24 mouse cellular contexts compared by ENCODE assay signal in the genomic region with DNA sequence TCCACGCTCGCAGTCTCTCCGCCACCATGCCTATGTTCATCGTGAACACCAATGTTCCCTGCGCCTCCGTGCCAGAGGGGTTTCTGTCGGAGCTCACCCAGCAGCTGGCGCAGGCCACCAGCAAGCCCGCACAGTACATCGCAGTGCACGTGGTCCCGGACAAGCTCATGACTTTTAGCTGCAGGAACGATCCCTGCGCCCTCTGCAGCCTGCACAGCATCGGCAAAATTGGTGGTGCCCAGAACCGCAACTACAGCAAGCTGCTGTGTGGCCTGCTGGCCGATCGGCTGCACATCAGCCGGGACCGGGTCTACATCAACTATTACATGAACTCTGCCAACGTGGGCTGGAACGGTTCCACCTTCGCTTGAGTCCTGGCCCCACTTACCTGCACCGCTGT. TPM values are rescaled to one million over a fixed set of nuclear protein-coding genes. Genes with fewer than 3 reads are reported as not detected.
A peak's percentile ranks its signal among the peaks of the same experiment; 100 is the strongest.
DNase-seq lines count a peak whose midpoint lies in the region; ATAC-seq lines count a peak whose summit lies in the region.
"Not testable (repeated sequence)": the region's sequence is repeated elsewhere in the genome, so short reads cannot be mapped to it uniquely, and the experiment has no call there.
"Had no signal": no experiment of that assay in that cellular context is flagged by ENCODE, and none has a peak within 500 bp of the region (broad histone marks: within the 10 kb centered on the region; RNA-seq: fewer than 3 reads in every experiment).

No protein-coding gene starts in this region.

- peak overlapping the region; percentile 32 to 42; a peak in 2 of 4 replicates for H3K4me3 ChIP-seq in ES-E14 (ENCODE audit: insufficient read depth in 1 of 2, low read depth in 1 of 2, low read length in 2 of 2, poor library complexity in 1 of 2, severe bottlenecking in 1 of 2)
- H3K4me3 ChIP-seq in embryonic facial prominence, embryonic 10.5 days; forebrain, embryonic 14.5 days (ENCODE audit: low read depth, low read length); heart, embryonic 15.5 days; limb, embryonic 13.5 days; midbrain, embryonic 14.5 days (replicated peaks; ENCODE audit: low read depth, low read length); stomach, embryonic 16.5 days (replicated peaks; ENCODE audit: low read length): not testable (repeated sequence)
- H3K4me3 ChIP-seq in hindbrain, embryonic 16.5 days (ENCODE audit: low read length) = peak overlapping the region; percentile 2; the same call in 1 of the 2 replicates

- DNase-seq in ES-E14 (ENCODE audit: low read depth, low spot score); forebrain, embryonic 14.5 days (ENCODE audit: low spot score): not testable (repeated sequence)
- DNase-seq in embryonic facial prominence, embryonic 10.5 days (ENCODE audit: low spot score) = peak; percentile 22
- peak; percentile 0 for DNase-seq in midbrain, embryonic 14.5 days

- not testable (repeated sequence) for H3K9me3 ChIP-seq in ES-E14 (ENCODE audit: control insufficient read depth, insufficient read depth, low read depth, low read length); embryonic facial prominence, embryonic 10.5 days; forebrain, embryonic 14.5 days (replicated peaks; ENCODE audit: control insufficient read depth, low read length); heart, embryonic 15.5 days (replicated peaks); hindbrain, embryonic 16.5 days (ENCODE audit: control insufficient read depth, low read length); limb, embryonic 13.5 days; midbrain, embryonic 14.5 days (ENCODE audit: control insufficient read depth, low read length); stomach, embryonic 16.5 days (replicated peaks; ENCODE audit: control insufficient read depth, low read length)

- H3K9ac ChIP-seq in ES-E14 (ENCODE audit: insufficient read depth, low read depth, low read length, poor library complexity, severe bottlenecking) = peak overlapping the region; percentile 44; the same call in 1 of the 2 replicates
- H3K9ac ChIP-seq in forebrain, embryonic 14.5 days (ENCODE audit: low read length); heart, embryonic 15.5 days; hindbrain, embryonic 16.5 days (ENCODE audit: low read depth, low read length); limb, embryonic 13.5 days; midbrain, embryonic 14.5 days (replicated peaks; ENCODE audit: low read length); stomach, embryonic 16.5 days (ENCODE audit: low read length): not testable (repeated sequence)

- H3K4me1 ChIP-seq in ES-E14 (ENCODE audit: control insufficient read depth in 2 of 2, insufficient read depth in 2 of 2, low read length in 2 of 2, poor library complexity in 1 of 2); embryonic facial prominence, embryonic 10.5 days; forebrain, embryonic 14.5 days (ENCODE audit: control insufficient read depth, insufficient read depth, low read length); heart, embryonic 15.5 days (replicated peaks); hindbrain, embryonic 16.5 days (ENCODE audit: control insufficient read depth, insufficient read depth, low read depth, low read length); limb, embryonic 13.5 days; midbrain, embryonic 14.5 days (ENCODE audit: control insufficient read depth, insufficient read depth, low read length); stomach, embryonic 16.5 days (ENCODE audit: control insufficient read depth, insufficient read depth, low read length): not testable (repeated sequence)

- not testable (repeated sequence) for H3K27me3 ChIP-seq in embryonic facial prominence, embryonic 10.5 days (replicated peaks; ENCODE audit: low read depth, poor library complexity, severe bottlenecking); forebrain, embryonic 14.5 days (replicated peaks; ENCODE audit: control insufficient read depth, insufficient read depth, low read length); heart, embryonic 15.5 days; hindbrain, embryonic 16.5 days (replicated peaks; ENCODE audit: control insufficient read depth, insufficient read depth, low read length); limb, embryonic 13.5 days; midbrain, embryonic 14.5 days (ENCODE audit: control insufficient read depth, insufficient read depth, low read length); stomach, embryonic 16.5 days (ENCODE audit: control insufficient read depth, insufficient read depth, low read length)

- H3K36me3 ChIP-seq in ES-E14 (ENCODE audit: control insufficient read depth, insufficient read depth, low read length, poor library complexity, severe bottlenecking); embryonic facial prominence, embryonic 10.5 days (replicated peaks); forebrain, embryonic 14.5 days (ENCODE audit: control insufficient read depth, insufficient read depth, low read length); heart, embryonic 15.5 days; hindbrain, embryonic 16.5 days (ENCODE audit: control insufficient read depth, insufficient read depth, low read length); limb, embryonic 13.5 days; midbrain, embryonic 14.5 days (ENCODE audit: control insufficient read depth, insufficient read depth, low read length); stomach, embryonic 16.5 days (ENCODE audit: control insufficient read depth, insufficient read depth, low read length): not testable (repeated sequence)

- in situ Hi-C loops in ES-E14 (cut with MboI; ENCODE audit: low sequenced_read_pairs in 2 of 2, unreplicated experiment in 2 of 2) = not testable (repeated sequence)

- 61% methylated on average over 24 of the region's 24 CpGs for WGBS in embryonic facial prominence, embryonic 10.5 days
- WGBS in forebrain, embryonic 14.5 days = 68% methylated on average over 24 of the region's 24 CpGs
- WGBS in heart, embryonic 15.5 days = 49% methylated on average over 24 of the region's 24 CpGs
- 55% methylated on average over 24 of the region's 24 CpGs for WGBS in hindbrain, embryonic 16.5 days
- 59% methylated on average over 24 of the region's 24 CpGs for WGBS in limb, embryonic 13.5 days
- 64% methylated on average over 24 of the region's 24 CpGs for WGBS in midbrain, embryonic 14.5 days
- WGBS in stomach, embryonic 16.5 days = 56% methylated on average over 24 of the region's 24 CpGs

- not testable (repeated sequence) for ATAC-seq in forebrain, embryonic 14.5 days; heart, embryonic 15.5 days (replicated peaks; ENCODE audit: insufficient number of reproducible peaks, insufficient read depth, low FRiP score, low read depth); limb, embryonic 13.5 days (ENCODE audit: low FRiP score, low read depth); midbrain, embryonic 14.5 days (ENCODE audit: low FRiP score, low TSS enrichment); stomach, embryonic 16.5 days (ENCODE audit: insufficient read depth, low FRiP score)
- 0 out of 2 replicates have a peak, but pooled peaks have one; percentile 45 for ATAC-seq in hindbrain, embryonic 16.5 days

- 0 out of 2 replicates have a peak overlapping the region, but pooled peaks have one; percentile 20 for H3K4me2 ChIP-seq in forebrain, embryonic 14.5 days (ENCODE audit: low read length)
- peak overlapping the region; percentile 47 for H3K4me2 ChIP-seq in heart, embryonic 15.5 days
- peak overlapping the region; percentile 38 for H3K4me2 ChIP-seq in hindbrain, embryonic 16.5 days (ENCODE audit: low read length)
- peak overlapping the region; percentile 35; the same call in 1 of the 2 replicates for H3K4me2 ChIP-seq in limb, embryonic 13.5 days (replicated peaks)
- H3K4me2 ChIP-seq in midbrain, embryonic 14.5 days (ENCODE audit: low read length) = peak overlapping the region; percentile 27; the same call in 1 of the 2 replicates
- peak overlapping the region; percentile 31; the same call in 1 of the 2 replicates for H3K4me2 ChIP-seq in stomach, embryonic 16.5 days (ENCODE audit: low read depth, low read length)

- H3K27ac ChIP-seq in ES-E14 (ENCODE audit: insufficient read depth, low read depth, low read length, poor library complexity, severe bottlenecking); embryonic facial prominence, embryonic 10.5 days (replicated peaks); forebrain, embryonic 14.5 days (ENCODE audit: low read depth, low read length); heart, embryonic 15.5 days; hindbrain, embryonic 16.5 days (ENCODE audit: low read depth, low read length); limb, embryonic 13.5 days; midbrain, embryonic 14.5 days (replicated peaks; ENCODE audit: low read depth, low read length); stomach, embryonic 16.5 days (ENCODE audit: low read length): not testable (repeated sequence)

RNA-seq across cellular contexts. Expression of a gene that starts 10.2 kb away (rescaled TPM):
- not detected in 2 replicates for total RNA-seq in ES-E14 (2012; rRNA removed)
- polyA plus RNA-seq in embryonic facial prominence, embryonic 10.5 days (2016; fragmentation: Nextera tagmentation; extraction: Ambion mirVana) = not detected in 2 replicates
- not detected in 2 replicates for polyA plus RNA-seq in forebrain, embryonic 14.5 days (2014; fragmentation: Nextera tagmentation; extraction: Ambion mirVana)
- polyA plus RNA-seq in heart, embryonic 15.5 days (2015; fragmentation: Nextera tagmentation; extraction: Ambion mirVana) = not detected in 2 replicates
- not detected in 2 replicates for polyA plus RNA-seq in hindbrain, embryonic 16.5 days (2015; fragmentation: Nextera tagmentation; extraction: Ambion mirVana)
- 0.13 and 0.23 TPM in 2 replicates for polyA plus RNA-seq in limb, embryonic 13.5 days (2015; fragmentation: Nextera tagmentation; extraction: Ambion mirVana)
- polyA plus RNA-seq in midbrain, embryonic 14.5 days (2014; fragmentation: Nextera tagmentation; extraction: Ambion mirVana) = not detected in 2 replicates
- polyA plus RNA-seq in stomach, embryonic 16.5 days (2015; fragmentation: Nextera tagmentation; extraction: Ambion mirVana) = 2.8 and 7.9 TPM in 2 replicates
- total RNA-seq: adrenal gland, postnatal 25 days; G1E; gastrocnemius, adult 8-10 months; granulocyte monocyte progenitor cell, adult 5-6 weeks; layer of hippocampus, adult 18-20 months; layer of hippocampus, postnatal 25 days; left cerebral cortex, postnatal 10 days; megakaryocyte progenitor cell, adult 5-6 weeks; monocyte, adult 5-6 weeks had no signal
- polyA plus RNA-seq: C2C12; frontal cortex, adult 2 months; G1E; heart, postnatal 0 days; hindbrain, embryonic 11.5 days; liver, embryonic 16.5 days; neural tube, embryonic 11.5 days; small intestine, adult 2 months had no signal

RNA-seq across cellular contexts. Expression of a gene that starts 58.4 kb away (rescaled TPM):
- total RNA-seq in ES-E14 (2012; rRNA removed) = 0.21 and 0.40 TPM in 2 replicates
- polyA plus RNA-seq in embryonic facial prominence, embryonic 10.5 days (2016; fragmentation: Nextera tagmentation; extraction: Ambion mirVana) = 0.19 and 0.26 TPM in 2 replicates
- 1.3 TPM in 2 replicates for polyA plus RNA-seq in forebrain, embryonic 14.5 days (2014; fragmentation: Nextera tagmentation; extraction: Ambion mirVana)
- 0.77 and 1.00 TPM in 2 replicates for polyA plus RNA-seq in heart, embryonic 15.5 days (2015; fragmentation: Nextera tagmentation; extraction: Ambion mirVana)
- polyA plus RNA-seq in hindbrain, embryonic 16.5 days (2015; fragmentation: Nextera tagmentation; extraction: Ambion mirVana) = 6.7 and 7.9 TPM in 2 replicates
- polyA plus RNA-seq in limb, embryonic 13.5 days (2015; fragmentation: Nextera tagmentation; extraction: Ambion mirVana) = 3.6 and 3.7 TPM in 2 replicates
- polyA plus RNA-seq in midbrain, embryonic 14.5 days (2014; fragmentation: Nextera tagmentation; extraction: Ambion mirVana) = 3.4 and 4.8 TPM in 2 replicates
- 3.1 and 4.6 TPM in 2 replicates for polyA plus RNA-seq in stomach, embryonic 16.5 days (2015; fragmentation: Nextera tagmentation; extraction: Ambion mirVana)
- total RNA-seq: G1E; gastrocnemius, adult 8-10 months; granulocyte monocyte progenitor cell, adult 5-6 weeks; megakaryocyte progenitor cell, adult 5-6 weeks; monocyte, adult 5-6 weeks had no signal
- polyA plus RNA-seq: G1E; liver, embryonic 16.5 days had no signal
